Mouse (Mus musculus): ENCODE measurements around the gene Tekt2.

DNA sequence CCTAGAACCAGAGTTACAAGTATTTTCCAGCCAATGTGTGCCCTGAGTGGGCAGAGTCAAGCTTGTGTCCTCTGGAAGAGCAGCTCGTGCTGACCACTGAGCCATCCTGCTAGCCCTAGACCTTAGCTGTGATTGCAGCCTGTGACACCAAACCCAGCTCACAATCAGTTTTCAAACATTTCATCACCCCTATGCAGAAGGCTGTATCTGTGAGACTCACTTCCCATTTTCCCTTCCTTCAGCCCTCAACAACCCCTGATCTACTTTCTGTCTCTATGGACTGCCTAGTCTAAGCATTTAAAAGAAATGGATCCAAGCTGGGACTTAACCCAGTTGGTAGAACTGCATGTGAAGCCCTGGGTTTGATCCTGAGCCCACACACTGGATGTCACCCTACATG, 20.1 kb downstream of the Tekt2 start:
- TF ChIP-seq TAL1 (IDR thresholded peaks at IDR 0.05; ENCODE audit: low read length), result no peak
- TF ChIP-seq GATA1 (IDR thresholded peaks at IDR 0.05; ENCODE audit: low read length), result no peak

Measured in erythroblast, embryonic 14.5 days (primary cell).